Mouse (Mus musculus) thymus, adult 2 months (tissue): Measurements from ENCODE around the gene Iqcf3. TPM values are rescaled to one million over a fixed set of nuclear protein-coding genes. Genes with fewer than 3 reads are reported as not detected.
A peak's percentile ranks its signal among the peaks of the same experiment; 100 is the strongest.

Experiments
- DNase-seq: peaks from one replicate; pipeline ENCODE4 v3.0.0; 2021
- H3K27ac ChIP-seq: fragments of 200-500 bp; 2 replicates; pipeline ENCODE4 v1.5.1; 2012; ENCODE audit warnings: low read length, control low read depth; ENCODE audit not compliant: control insufficient read depth, insufficient read depth
- H3K27me3 ChIP-seq: fragments of 200-500 bp; 2 replicates; pipeline ENCODE4 v1.6.1; 2012; ENCODE audit warnings: mild to moderate bottlenecking, low read length, moderate library complexity, mixed read lengths; ENCODE audit not compliant: control insufficient read depth, insufficient read depth
- H3K36me3 ChIP-seq: fragments of 200-500 bp; 2 replicates; pipeline ENCODE4 v1.6.1; 2012; ENCODE audit warnings: mild to moderate bottlenecking, low read length, moderate library complexity; ENCODE audit not compliant: control insufficient read depth, insufficient read depth
- H3K4me1 ChIP-seq: fragments of 200-500 bp; replicated peaks from 2 replicates; pipeline ENCODE4 v1.6.1; 2012; ENCODE audit warnings: low read length; ENCODE audit not compliant: control insufficient read depth, insufficient read depth
- H3K4me3 ChIP-seq: fragments of 200-500 bp; 2 replicates; pipeline ENCODE4 v1.5.1; 2012; ENCODE audit warnings: mild to moderate bottlenecking, low read length, control low read depth, moderate library complexity; ENCODE audit not compliant: control insufficient read depth, insufficient read depth
- CTCF ChIP-seq: fragments of 200-500 bp; IDR thresholded peaks from 2 replicates; pipeline ENCODE4 v1.5.1; 2012; ENCODE audit warnings: mild to moderate bottlenecking, control low read depth, low read length, moderate library complexity, borderline replicate concordance; ENCODE audit not compliant: control insufficient read depth, poor library complexity, insufficient read depth; ENCODE audit errors: extremely low read depth
- POLR2A ChIP-seq: fragments of 200-500 bp; IDR thresholded peaks from 2 replicates; pipeline ENCODE4 v1.6.1; 2012; ENCODE audit warnings: mild to moderate bottlenecking, low read length, control low read depth, moderate library complexity; ENCODE audit not compliant: control insufficient read depth, poor library complexity, insufficient read depth; ENCODE audit errors: extremely low read depth
- WGBS: fragments of 180-500 bp; shearing (Covaris S2); methylation state at CpG from one replicate; pipeline ENCODE4 v1.1.7; 2018; 5-methylcytosine and 5-hydroxymethylcytosine counted together
- polyA plus RNA-seq: library from polyadenylated mRNA; depleted of rRNA; stranded (reverse); fragments of >200 nt; gene quantifications from 2 replicates; pipeline ENCODE4 v1.2.3, GENCODE M21; 2012; rRNA removed

The Iqcf3 gene
- polyA plus RNA-seq, 1 experiment, result 0.18 TPM

DNA sequence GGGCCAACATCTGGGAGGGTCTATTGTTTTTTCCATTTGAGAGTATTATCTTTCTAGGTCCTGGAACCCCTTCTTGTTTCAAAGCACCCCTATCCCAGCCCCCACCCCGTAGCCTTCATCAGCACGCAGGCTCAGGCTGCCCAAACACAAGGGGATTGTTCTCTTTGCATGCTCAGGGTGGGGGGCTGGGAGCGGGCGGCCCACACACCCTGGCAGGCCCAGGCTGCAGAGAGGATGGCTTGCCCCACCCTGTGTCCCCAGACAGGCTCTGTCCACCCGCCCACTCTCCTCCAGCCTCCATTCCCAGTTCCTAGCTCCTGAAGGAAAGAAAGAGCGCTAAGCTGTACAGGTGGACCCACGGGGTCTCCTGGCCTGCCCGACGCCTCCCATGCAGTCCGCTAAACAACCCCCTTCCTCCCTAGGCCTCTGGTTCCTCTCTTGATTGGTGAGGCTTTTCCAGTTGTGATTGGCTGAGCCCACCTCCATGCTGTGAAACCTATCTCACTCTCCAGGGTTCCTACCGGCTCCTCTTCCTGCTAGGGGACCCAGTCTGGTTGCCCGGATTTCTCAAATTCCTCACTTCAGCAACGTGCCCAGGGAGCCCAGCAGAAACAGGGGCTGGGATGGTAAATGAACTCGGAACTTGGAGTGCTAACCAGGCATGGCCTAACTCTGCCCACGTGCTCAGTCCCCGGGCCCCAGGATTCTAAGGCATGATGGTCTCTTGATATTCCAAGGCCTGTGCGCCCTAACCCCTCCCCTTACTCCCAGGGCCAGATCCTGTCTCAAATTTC is 106.3 kb downstream of the Iqcf3 start:
- H3K4me3 ChIP-seq, result no peak overlapping the region
- no peak for DNase-seq
- TF ChIP-seq CTCF (no peak), POLR2A (no peak)
- H3K4me1 ChIP-seq, result peaks cover 9% of the 10 kb centered on the region
- no peak overlapping the region for H3K27ac ChIP-seq
- WGBS, result 89% methylated on average over 17 of the region's 17 CpGs
- H3K36me3 ChIP-seq, result no peaks in the 10 kb centered on the region
- H3K27me3 ChIP-seq, result no peaks in the 10 kb centered on the region

- peaks cover 9% of the 10 kb centered on the region for H3K4me1 ChIP-seq
- TF ChIP-seq CTCF, result no peak
- no peak for TF ChIP-seq POLR2A
- no peak overlapping the region for H3K27ac ChIP-seq
- no peaks in the 10 kb centered on the region for H3K27me3 ChIP-seq
- 31% methylated on average over 18 of the region's 20 CpGs for WGBS
- peak overlapping the region; percentile 43 for H3K4me3 ChIP-seq
- DNase-seq, result no peak
- no peaks in the 10 kb centered on the region for H3K36me3 ChIP-seq
Observed at GRCm38 (mm10) chr9:106454071-106454761, 107.2 kb downstream of the Iqcf3 start.

GRCm38 (mm10) chr9:106453271-106454070 is 108.0 kb downstream of the Iqcf3 start, which contains the start of gene Pcbp4:
Pcbp4 (plus strand) TSS chr9:106453291.
- peak; percentile 37 for DNase-seq
- Histone ChIP-seq H3K4me3 (peak within 1 kb of the TSS; percentile 51), H3K27me3 (no peaks in the 10 kb centered on the region), H3K4me1 (peaks cover 14% of the 10 kb centered on the region), H3K27ac (no peak within 1 kb of the TSS), H3K36me3 (no peaks in the 10 kb centered on the region)
- peak; percentile 18; the same call in 1 of the 2 replicates for TF ChIP-seq POLR2A
- no peak for TF ChIP-seq CTCF
- WGBS, result 5% methylated on average over 48 of the region's 74 CpGs

Other genes with a start within 250 kb of the Iqcf3 start
- 75.3 and 86.0 TPM in 2 replicates for gene Dusp7, start 193.0 kb downstream of the Iqcf3 start, polyA plus RNA-seq
- gene Rpl29, start 132.2 kb downstream of the Iqcf3 start, polyA plus RNA-seq, result 524 and 548 TPM in 2 replicates
- 11.0 and 12.5 TPM in 2 replicates for gene Acy1, start 123.3 kb downstream of the Iqcf3 start, polyA plus RNA-seq
- gene Abhd14b, start 114.2 kb downstream of the Iqcf3 start, polyA plus RNA-seq, result 21.6 and 29.3 TPM in 2 replicates
- 18.1 and 19.8 TPM in 2 replicates for gene Abhd14a, start 114.0 kb downstream of the Iqcf3 start, polyA plus RNA-seq
- gene Pcbp4, start 108.3 kb downstream of the Iqcf3 start, polyA plus RNA-seq, result 45.1 and 59.9 TPM in 2 replicates
- gene Gpr62, start 95.7 kb downstream of the Iqcf3 start, polyA plus RNA-seq, result 0.31 and 0.47 TPM in 2 replicates
- gene Rrp9, start 85.7 kb downstream of the Iqcf3 start, polyA plus RNA-seq, result 57.8 and 58.8 TPM in 2 replicates
- 57.4 and 69.5 TPM in 2 replicates for gene Parp3, start 84.7 kb downstream of the Iqcf3 start, polyA plus RNA-seq
- gene Iqcf1, start 61.7 kb downstream of the Iqcf3 start, polyA plus RNA-seq, result not detected in 2 replicates
- gene Iqcf5, start 47.1 kb downstream of the Iqcf3 start, polyA plus RNA-seq, result not detected in 2 replicates
- 0.19 TPM in 1 of 2 replicates, not detected in the other for gene Iqcf4, start 9.4 kb upstream of the Iqcf3 start, polyA plus RNA-seq
- gene Iqcf6, start 65.0 kb upstream of the Iqcf3 start, polyA plus RNA-seq, result not detected in 2 replicates
- 0.19 and 0.34 TPM in 2 replicates for gene Grm2, start 94.5 kb upstream of the Iqcf3 start, polyA plus RNA-seq
- 91.8 and 104 TPM in 2 replicates for gene Tex264, start 124.3 kb upstream of the Iqcf3 start, polyA plus RNA-seq
- gene Rad54l2, start 227.6 kb upstream of the Iqcf3 start, polyA plus RNA-seq, result 53.0 and 78.2 TPM in 2 replicates